Mouse (Mus musculus) hindbrain, embryonic 12.5 days (tissue): Measurements from ENCODE around the gene Wnt4. TPM values are rescaled to one million over a fixed set of nuclear protein-coding genes. Genes with fewer than 3 reads are reported as not detected.

Experiments
- ATAC-seq: fragments of 200-750 bp; cut with Nextera tagmentation; 2 replicates; pipeline ENCODE4 v1.8.0; 2017; ENCODE audit warnings: moderate TSS enrichment; ENCODE audit not compliant: low FRiP score
- H3K27ac ChIP-seq: fragments of 300-500 bp; sonication (generic); 2 replicates; pipeline ENCODE4 v1.5.1; 2016; ENCODE audit warnings: mild to moderate bottlenecking
- H3K27me3 ChIP-seq: fragments of 300-500 bp; sonication (generic); 2 replicates; pipeline ENCODE4 v1.6.1; 2016; ENCODE audit warnings: mild to moderate bottlenecking
- H3K36me3 ChIP-seq: fragments of 300-500 bp; sonication (generic); 2 replicates; pipeline ENCODE4 v1.6.1; 2016; ENCODE audit warnings: mild to moderate bottlenecking
- H3K4me1 ChIP-seq: fragments of 300-500 bp; sonication (generic); 2 replicates; pipeline ENCODE4 v1.6.1; 2016
- H3K4me2 ChIP-seq: fragments of 300-500 bp; sonication (generic); replicated peaks from 2 replicates; pipeline ENCODE4 v1.6.1; 2016; ENCODE audit warnings: mild to moderate bottlenecking
- H3K4me3 ChIP-seq: fragments of 300-500 bp; sonication (generic); 2 replicates; pipeline ENCODE4 v1.5.1; 2016; ENCODE audit warnings: mild to moderate bottlenecking
- H3K9ac ChIP-seq: fragments of 300-500 bp; sonication (generic); 2 replicates; pipeline ENCODE4 v1.6.1; 2016; ENCODE audit warnings: mild to moderate bottlenecking, moderate library complexity
- H3K9me3 ChIP-seq: fragments of 300-500 bp; sonication (generic); replicated peaks from 2 replicates; pipeline ENCODE4 v1.6.1; 2016; ENCODE audit warnings: mild to moderate bottlenecking
- WGBS: fragments of 180-500 bp; shearing (Covaris S2); methylation state at CpG from one replicate; pipeline ENCODE4 v1.1.7; 2016; 5-methylcytosine and 5-hydroxymethylcytosine counted together
- polyA plus RNA-seq: library from polyadenylated mRNA; unstranded; fragments of >200 nt; fragmentation: Nextera tagmentation; extraction: Ambion mirVana; gene quantifications from 2 replicates; pipeline ENCODE4 v1.2.1, GENCODE M21; 2016

The Wnt4 gene
- polyA plus RNA-seq, 1 experiment from 2014 or later, result 5.0 TPM

DNA sequence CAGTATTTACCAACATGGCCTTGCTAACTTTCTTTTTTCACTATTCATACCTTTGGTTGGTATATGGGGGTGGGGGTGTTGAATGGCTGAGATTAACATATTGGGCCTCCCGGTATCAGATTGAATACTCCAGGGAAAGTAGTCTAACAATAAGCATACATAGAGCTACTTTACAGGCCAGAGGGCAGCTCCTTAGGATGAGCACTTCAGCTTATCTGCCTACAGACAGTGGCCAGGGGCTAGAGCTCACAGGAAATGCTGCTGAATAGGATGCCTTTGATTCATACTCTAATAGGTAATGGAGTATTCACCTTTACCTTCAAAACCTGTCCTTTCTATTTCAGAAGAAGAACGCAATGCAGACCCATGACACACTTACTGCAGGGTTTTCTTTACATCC, 37.8 kb downstream of the Wnt4 start:
- Histone ChIP-seq H3K4me3 (no peak overlapping the region), H3K4me2 (no peak overlapping the region), H3K27ac (no peak overlapping the region), H3K4me1 (no peaks in the 10 kb centered on the region), H3K9me3 (no peaks in the 10 kb centered on the region), H3K9ac (no peak overlapping the region), H3K36me3 (peaks cover 26% of the 10 kb centered on the region), H3K27me3 (no peaks in the 10 kb centered on the region)
- no peak for ATAC-seq
- WGBS, result 94% methylated on average over 2 of the region's 2 CpGs

DNA sequence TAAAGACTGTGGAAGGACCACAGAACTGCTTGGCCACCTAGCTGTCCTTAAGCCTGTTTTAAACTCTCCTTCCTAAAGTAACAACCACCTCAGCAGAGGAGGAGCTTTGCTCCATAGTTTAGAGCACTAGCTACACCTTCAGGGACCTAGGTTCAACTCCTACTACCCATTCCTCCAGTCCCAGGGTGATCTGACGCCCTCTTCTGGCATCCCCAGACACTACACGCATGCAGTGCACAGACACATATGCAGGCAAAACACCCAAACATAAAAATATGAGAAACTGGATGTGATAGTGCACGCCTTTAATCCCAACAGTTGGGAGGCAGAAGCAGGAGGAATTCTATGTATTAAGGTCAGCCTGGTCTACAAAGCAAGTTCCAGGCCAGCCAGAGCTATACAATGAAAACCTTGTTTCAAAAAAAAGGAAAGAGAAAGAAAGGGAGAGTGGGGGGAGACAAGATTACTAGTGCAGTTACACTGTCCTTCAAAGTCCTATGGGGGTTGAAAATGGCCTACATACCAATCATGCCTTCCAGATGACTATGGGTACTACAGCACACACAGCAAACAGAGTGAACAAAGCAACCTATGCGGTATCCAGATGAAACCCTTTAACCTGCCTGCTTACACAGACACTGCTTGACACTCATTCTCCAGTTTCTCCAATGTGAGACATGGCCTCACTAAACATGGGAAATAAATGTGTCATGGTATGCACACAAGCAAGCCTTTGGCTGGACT, 38.9 kb downstream of the Wnt4 start:
- no peak overlapping the region for H3K4me3 ChIP-seq
- WGBS, result 86% methylated on average over 4 of the region's 4 CpGs

DNA sequence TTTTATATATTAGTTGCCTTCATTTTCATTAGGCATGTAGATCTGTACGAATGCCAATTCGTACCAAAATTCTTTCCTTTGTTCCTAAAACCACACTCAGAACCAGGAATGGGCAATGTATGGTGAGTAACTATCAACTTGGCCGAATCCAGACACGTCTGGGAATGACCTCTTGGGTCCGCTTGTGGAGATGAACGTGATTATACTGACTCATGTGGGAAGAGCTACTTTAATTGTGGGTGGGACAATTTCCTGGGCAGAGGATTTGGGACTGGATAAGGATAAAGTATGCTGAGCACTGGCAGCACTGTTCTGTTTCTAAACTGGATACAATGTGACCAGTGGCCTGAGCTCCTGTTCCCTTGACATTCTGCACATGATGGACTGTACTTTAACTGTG, 47.6 kb downstream of the Wnt4 start:
- H3K4me2 ChIP-seq, result no peak overlapping the region
- H3K36me3 ChIP-seq, result peaks cover 57% of the 10 kb centered on the region
- no peaks in the 10 kb centered on the region for H3K9me3 ChIP-seq
- no peak for ATAC-seq
- 92% methylated on average over 6 of the region's 6 CpGs for WGBS
- no peaks in the 10 kb centered on the region for H3K27me3 ChIP-seq
- H3K4me3 ChIP-seq, result no peak overlapping the region
- H3K9ac ChIP-seq, result no peak overlapping the region
- no peaks in the 10 kb centered on the region for H3K4me1 ChIP-seq
- H3K27ac ChIP-seq, result no peak overlapping the region

More for the DNA sequence above, 38.9 kb downstream of the Wnt4 start:
- no peaks in the 10 kb centered on the region for H3K27me3 ChIP-seq
- no peak overlapping the region for H3K27ac ChIP-seq
- H3K9me3 ChIP-seq, result no peaks in the 10 kb centered on the region
- H3K9ac ChIP-seq, result no peak overlapping the region
- H3K4me2 ChIP-seq, result no peak overlapping the region
- H3K36me3 ChIP-seq, result peaks cover 28% of the 10 kb centered on the region
- ATAC-seq, result no peak
- H3K4me1 ChIP-seq, result no peaks in the 10 kb centered on the region

DNA sequence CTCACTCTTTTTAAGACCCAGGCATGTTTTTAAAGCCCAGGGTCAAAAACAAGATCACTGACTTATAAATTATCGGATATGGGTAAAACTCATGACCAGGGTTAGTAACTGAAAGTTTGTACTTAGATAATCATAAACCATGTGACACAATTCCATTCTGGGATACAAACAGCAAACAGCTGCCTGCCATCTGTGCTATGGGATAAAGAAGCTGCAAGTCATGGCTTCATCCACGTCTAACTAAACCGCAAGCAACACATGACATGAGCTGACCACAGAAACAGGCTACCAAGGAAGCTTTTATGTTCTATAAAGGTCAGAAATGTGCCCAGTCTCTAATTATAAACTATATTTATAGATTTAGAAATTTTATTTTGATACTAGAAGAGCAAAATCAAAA, 49.2 kb downstream of the Wnt4 start:
- H3K4me1 ChIP-seq, result no peaks in the 10 kb centered on the region
- no peak overlapping the region for H3K9ac ChIP-seq
- no peak overlapping the region for H3K27ac ChIP-seq
- no peak overlapping the region for H3K4me2 ChIP-seq
- ATAC-seq, result no peak
- no peak overlapping the region for H3K4me3 ChIP-seq
- 92% methylated on average over 3 of the region's 3 CpGs for WGBS
- no peaks in the 10 kb centered on the region for H3K27me3 ChIP-seq
- H3K9me3 ChIP-seq, result no peaks in the 10 kb centered on the region
- H3K36me3 ChIP-seq, result peaks cover 52% of the 10 kb centered on the region

DNA sequence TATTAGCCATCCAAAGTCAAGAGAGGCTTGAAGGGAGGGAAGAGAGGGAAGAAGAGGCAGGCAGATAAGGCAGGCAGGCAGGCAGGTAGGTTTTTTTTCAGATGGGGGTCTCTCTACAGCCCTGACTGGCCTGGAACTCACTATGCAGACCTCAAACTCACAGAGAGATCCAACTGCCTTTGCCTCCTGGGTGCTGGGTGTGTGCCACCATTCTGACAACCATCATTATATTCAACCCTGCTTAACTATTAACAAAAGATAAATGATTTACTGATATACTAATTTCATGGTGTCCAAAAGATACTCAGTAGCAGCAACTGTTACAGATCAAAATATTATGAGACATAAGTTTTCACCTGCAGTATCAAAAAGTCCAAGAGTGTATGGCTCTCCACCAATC, 54.8 kb downstream of the Wnt4 start:
- ATAC-seq, result no peak

DNA sequence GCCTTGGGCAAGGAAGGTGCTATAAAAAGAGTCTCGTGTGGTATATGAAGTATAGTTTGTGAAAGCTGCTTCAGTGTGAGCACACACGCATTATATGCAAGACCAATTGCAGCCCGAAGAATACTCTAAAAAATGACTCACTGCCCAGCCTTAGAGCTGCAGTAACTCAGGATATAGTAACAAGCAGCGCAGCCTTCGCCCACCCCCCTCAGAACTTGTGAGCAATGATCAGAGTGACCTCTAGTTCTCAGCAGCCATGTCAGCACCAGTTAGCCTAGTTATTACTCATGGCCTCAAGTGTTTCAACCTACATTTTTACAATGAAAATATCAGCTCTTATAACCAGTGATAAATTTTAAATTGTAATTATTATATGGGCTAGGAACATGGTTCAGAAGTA, 59.2 kb downstream of the Wnt4 start:
- Histone ChIP-seq H3K36me3 (peaks cover 25% of the 10 kb centered on the region), H3K9me3 (no peaks in the 10 kb centered on the region), H3K27ac (no peak overlapping the region), H3K27me3 (no peaks in the 10 kb centered on the region), H3K4me3 (no peak overlapping the region), H3K9ac (no peak overlapping the region), H3K4me1 (no peaks in the 10 kb centered on the region), H3K4me2 (no peak overlapping the region)
- 95% methylated on average over 5 of the region's 5 CpGs for WGBS
- no peak for ATAC-seq

More for the DNA sequence above, 54.8 kb downstream of the Wnt4 start:
- Histone ChIP-seq H3K4me3 (no peak overlapping the region), H3K27ac (no peak overlapping the region), H3K4me1 (no peaks in the 10 kb centered on the region), H3K9me3 (no peaks in the 10 kb centered on the region), H3K36me3 (peaks cover 46% of the 10 kb centered on the region), H3K27me3 (no peaks in the 10 kb centered on the region), H3K4me2 (no peak overlapping the region), H3K9ac (no peak overlapping the region)

DNA sequence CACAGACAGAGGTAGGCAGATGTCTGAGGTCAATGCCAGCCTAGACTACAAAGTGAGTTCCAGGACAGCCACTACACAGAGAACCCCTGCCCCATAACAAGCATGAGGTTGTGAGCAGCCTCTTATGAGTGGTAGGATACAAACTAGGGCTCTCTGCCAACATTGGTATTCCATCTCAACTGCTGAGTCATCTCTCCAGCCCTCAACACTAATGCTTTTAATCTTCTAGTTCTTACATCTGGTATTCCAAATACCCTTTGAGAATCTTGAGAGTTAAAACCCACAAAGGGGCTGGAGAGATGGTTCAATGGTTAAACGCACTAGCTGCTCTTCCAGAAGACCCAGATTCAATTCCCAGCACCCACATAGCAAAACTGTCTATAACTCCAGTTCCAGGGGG, 62.1 kb downstream of the Wnt4 start:
- H3K27ac ChIP-seq, result no peak overlapping the region
- no peaks in the 10 kb centered on the region for H3K4me1 ChIP-seq
- WGBS, result 93% methylated on average over 1 of the region's 1 CpGs
- H3K9ac ChIP-seq, result no peak overlapping the region
- H3K27me3 ChIP-seq, result no peaks in the 10 kb centered on the region
- no peak overlapping the region for H3K4me2 ChIP-seq
- H3K4me3 ChIP-seq, result no peak overlapping the region
- peaks cover 12% of the 10 kb centered on the region for H3K36me3 ChIP-seq
- no peaks in the 10 kb centered on the region for H3K9me3 ChIP-seq
- ATAC-seq, result no peak

DNA sequence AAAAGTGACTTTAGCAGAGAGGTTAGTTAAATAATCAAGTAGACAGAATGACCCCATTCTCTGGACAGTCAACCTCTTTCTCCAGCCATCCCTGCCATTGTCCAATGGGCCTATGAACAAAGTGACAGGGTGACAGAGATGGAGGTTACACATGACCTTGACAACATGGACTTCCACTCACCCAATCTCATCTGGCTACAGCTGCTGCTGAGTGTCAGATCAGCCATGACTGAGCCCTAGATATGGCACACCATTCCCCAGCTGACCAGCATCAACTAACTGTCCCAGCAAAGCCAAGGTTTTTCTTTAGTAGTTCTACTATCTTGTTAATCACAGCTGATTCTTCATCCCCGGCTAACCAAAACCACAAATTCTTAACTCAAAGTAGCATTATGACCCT, 65.5 kb downstream of the Wnt4 start:
- no peak for ATAC-seq
- H3K9ac ChIP-seq, result no peak overlapping the region
- no peak overlapping the region for H3K4me3 ChIP-seq
- H3K4me2 ChIP-seq, result no peak overlapping the region
- H3K27ac ChIP-seq, result no peak overlapping the region
- H3K9me3 ChIP-seq, result no peaks in the 10 kb centered on the region
- 100% methylated on average over 1 of the region's 1 CpGs for WGBS
- H3K4me1 ChIP-seq, result 0 out of 2 replicates have a peak, but pooled peaks cover 2% of the 10 kb centered on the region
- H3K27me3 ChIP-seq, result no peaks in the 10 kb centered on the region
- 0 out of 2 replicates have a peak, but pooled peaks cover 3% of the 10 kb centered on the region for H3K36me3 ChIP-seq

DNA sequence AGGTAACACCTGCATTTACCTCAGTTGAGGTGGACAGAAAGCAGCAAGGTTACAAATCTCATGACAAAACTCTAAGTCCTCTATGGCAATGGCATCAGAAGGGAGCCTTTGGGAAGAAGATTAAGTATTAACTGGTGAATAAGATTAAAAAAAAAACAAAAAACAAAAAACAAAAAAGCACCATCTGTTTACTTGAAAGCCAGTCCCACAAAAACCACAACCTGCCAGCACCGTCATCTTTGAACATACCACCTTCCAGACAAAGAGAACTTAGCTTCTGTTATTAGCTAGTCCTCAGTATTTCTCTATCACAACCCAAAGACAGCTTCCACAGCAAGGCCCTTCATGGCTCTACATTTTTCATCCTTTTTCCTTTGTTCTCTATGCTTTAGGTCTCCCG, 67.8 kb downstream of the Wnt4 start:
- H3K27ac ChIP-seq, result no peak overlapping the region; the same call in 1 of the 2 replicates
- no peak for ATAC-seq

DNA sequence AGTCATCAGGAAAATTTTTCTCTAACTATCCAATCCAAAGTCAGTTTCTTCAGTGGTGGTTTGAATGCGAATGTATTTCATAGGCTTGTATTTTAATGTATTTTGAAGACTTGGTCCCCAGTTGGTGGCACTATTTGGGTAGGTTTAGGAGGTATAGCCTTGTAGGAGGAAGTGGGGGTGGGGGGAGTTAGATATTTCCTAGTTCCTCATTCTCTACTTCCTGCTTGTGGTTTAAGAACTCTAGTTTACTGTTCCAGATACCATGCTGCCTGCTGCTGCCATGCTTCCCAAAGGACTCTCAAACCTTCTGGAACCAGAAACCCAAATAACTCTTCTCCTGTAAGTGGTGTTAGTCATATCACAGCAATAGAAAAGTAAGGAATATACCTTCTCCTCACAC, 68.5 kb downstream of the Wnt4 start:
- 98% methylated on average over 1 of the region's 1 CpGs for WGBS
- Histone ChIP-seq H3K9ac (no peak overlapping the region), H3K9me3 (no peaks in the 10 kb centered on the region)

More for the DNA sequence above, 67.8 kb downstream of the Wnt4 start:
- Histone ChIP-seq H3K36me3 (0 out of 2 replicates have a peak, but pooled peaks cover 3% of the 10 kb centered on the region), H3K27me3 (no peaks in the 10 kb centered on the region), H3K9ac (no peak overlapping the region), H3K4me2 (no peak overlapping the region), H3K9me3 (no peaks in the 10 kb centered on the region), H3K4me3 (no peak overlapping the region), H3K4me1 (0 out of 2 replicates have a peak, but pooled peaks cover 2% of the 10 kb centered on the region)
- 94% methylated on average over 2 of the region's 2 CpGs for WGBS

More for the DNA sequence above, 68.5 kb downstream of the Wnt4 start:
- no peak for ATAC-seq
- H3K4me1 ChIP-seq, result 0 out of 2 replicates have a peak, but pooled peaks cover 2% of the 10 kb centered on the region
- no peaks in the 10 kb centered on the region for H3K27me3 ChIP-seq
- no peak overlapping the region for H3K4me2 ChIP-seq
- 0 out of 2 replicates have a peak, but pooled peaks cover 7% of the 10 kb centered on the region for H3K36me3 ChIP-seq
- no peak overlapping the region for H3K27ac ChIP-seq
- H3K4me3 ChIP-seq, result no peak overlapping the region

Other genes starting within 250 kb of the Wnt4 start
- 6.0 and 7.2 TPM in 2 replicates for gene Zbtb40, start 228.7 kb upstream of the Wnt4 start, polyA plus RNA-seq
- 666 and 694 TPM in 2 replicates for gene Cdc42, start 80.2 kb downstream of the Wnt4 start, polyA plus RNA-seq
- not detected in 2 replicates for gene Cela3a, start 132.3 kb downstream of the Wnt4 start, polyA plus RNA-seq
- not detected in 2 replicates for gene Cela3b, start 153.1 kb downstream of the Wnt4 start, polyA plus RNA-seq
- not detected in 2 replicates for gene 1700013G24Rik, start 175.8 kb downstream of the Wnt4 start, polyA plus RNA-seq
- 14.7 and 15.0 TPM in 2 replicates for gene Hspg2, start 191.3 kb downstream of the Wnt4 start, polyA plus RNA-seq